Mouse (Mus musculus): ENCODE measurements around the gene Kcnj12. TPM values are rescaled to one million over a fixed set of nuclear protein-coding genes. Genes with fewer than 3 reads are reported as not detected.

Kcnj12 gene
- polyA plus RNA-seq, 1 experiment = 12.5 TPM

GRCm38 (mm10) chr11:61031137-61031536, 8.8 kb downstream of the Kcnj12 start:
- H3K79me2 ChIP-seq (ENCODE audit: control insufficient read depth, insufficient read depth) = no peaks in the 10 kb centered on the region
- TF ChIP-seq TCF3 (IDR thresholded peaks at IDR 0.05; ENCODE audit: insufficient read length, low read depth) (no peak), POLR2AphosphoS2 (IDR thresholded peaks at IDR 0.05; ENCODE audit: insufficient read length, low read depth) (no peak), TCF12 (IDR thresholded peaks at IDR 0.05; ENCODE audit: insufficient read depth, poor library complexity, severe bottlenecking) (no peak), MYOG (IDR thresholded peaks at IDR 0.05; ENCODE audit: control insufficient read depth in 1 of 3, insufficient read depth in 1 of 3, insufficient read length in 2 of 3, low read depth in 2 of 3) (no peak), MYOD1 (IDR thresholded peaks at IDR 0.05; ENCODE audit: control insufficient read depth in 1 of 3, insufficient read length in 2 of 3, low read depth in 2 of 3) (no peak), MAX (IDR thresholded peaks at IDR 0.05; ENCODE audit: low read depth) (no peak), CEBPB (IDR thresholded peaks at IDR 0.05; ENCODE audit: insufficient read depth, poor library complexity, severe bottlenecking) (no peak), USF1 (IDR thresholded peaks at IDR 0.05; ENCODE audit: low read depth) (no peak), SRF (IDR thresholded peaks at IDR 0.05; ENCODE audit: control insufficient read depth, insufficient read length, low read depth) (no peak), E2F4 (IDR thresholded peaks at IDR 0.05; ENCODE audit: insufficient read depth) (no peak), POLR2A (IDR thresholded peaks at IDR 0.05; ENCODE audit: insufficient read length, low read depth) (no peak), REST (IDR thresholded peaks at IDR 0.05; ENCODE audit: insufficient read depth, insufficient read length) (no peak)
- H3K27me3 ChIP-seq (ENCODE audit: control insufficient read depth, insufficient read depth, insufficient read length) = no peaks in the 10 kb centered on the region
- no peaks in the 10 kb centered on the region for H3K36me3 ChIP-seq (ENCODE audit: control insufficient read depth, insufficient read depth)
- no peak overlapping the region for H3K4me2 ChIP-seq (ENCODE audit: low read depth)
- no peak overlapping the region for H3K4me3 ChIP-seq
- no peak overlapping the region for H3ac ChIP-seq (ENCODE audit: control insufficient read depth, insufficient read length)

- no peaks in the 10 kb centered on the region for H3K36me3 ChIP-seq (ENCODE audit: control insufficient read depth, insufficient read depth)
- no peak for TF ChIP-seq MYOD1 (IDR thresholded peaks at IDR 0.05; ENCODE audit: control insufficient read depth in 1 of 3, insufficient read length in 2 of 3, low read depth in 2 of 3)
- no peak for TF ChIP-seq MYOG (IDR thresholded peaks at IDR 0.05; ENCODE audit: control insufficient read depth in 1 of 3, insufficient read depth in 1 of 3, insufficient read length in 2 of 3, low read depth in 2 of 3)
- TF ChIP-seq CEBPB (IDR thresholded peaks at IDR 0.05; ENCODE audit: insufficient read depth, poor library complexity, severe bottlenecking) = no peak
- no peak for TF ChIP-seq SRF (IDR thresholded peaks at IDR 0.05; ENCODE audit: control insufficient read depth, insufficient read length, low read depth)
- TF ChIP-seq REST (IDR thresholded peaks at IDR 0.05; ENCODE audit: insufficient read depth, insufficient read length) = no peak
- no peak for TF ChIP-seq POLR2A (IDR thresholded peaks at IDR 0.05; ENCODE audit: insufficient read length, low read depth)
- TF ChIP-seq POLR2AphosphoS2 (IDR thresholded peaks at IDR 0.05; ENCODE audit: insufficient read length, low read depth) = no peak
- no peak overlapping the region for H3ac ChIP-seq (ENCODE audit: control insufficient read depth, insufficient read length)
- H3K4me2 ChIP-seq (ENCODE audit: low read depth) = no peak overlapping the region
- no peaks in the 10 kb centered on the region for H3K27me3 ChIP-seq (ENCODE audit: control insufficient read depth, insufficient read depth, insufficient read length)
- no peak overlapping the region for H3K4me3 ChIP-seq
- no peaks in the 10 kb centered on the region for H3K79me2 ChIP-seq (ENCODE audit: control insufficient read depth, insufficient read depth)
Observed at GRCm38 (mm10) chr11:61031658-61032445, 9.5 kb downstream of the Kcnj12 start.

GRCm38 (mm10) chr11:61032481-61032880, 10.1 kb downstream of the Kcnj12 start:
- no peak overlapping the region for H3ac ChIP-seq (ENCODE audit: control insufficient read depth, insufficient read length)
- no peak overlapping the region for H3K4me2 ChIP-seq (ENCODE audit: low read depth)
- H3K4me3 ChIP-seq = no peak overlapping the region
- no peaks in the 10 kb centered on the region for H3K36me3 ChIP-seq (ENCODE audit: control insufficient read depth, insufficient read depth)
- no peaks in the 10 kb centered on the region for H3K79me2 ChIP-seq (ENCODE audit: control insufficient read depth, insufficient read depth)
- H3K27me3 ChIP-seq (ENCODE audit: control insufficient read depth, insufficient read depth, insufficient read length) = no peaks in the 10 kb centered on the region
- TF ChIP-seq CEBPB (IDR thresholded peaks at IDR 0.05; ENCODE audit: insufficient read depth, poor library complexity, severe bottlenecking) (no peak), SRF (IDR thresholded peaks at IDR 0.05; ENCODE audit: control insufficient read depth, insufficient read length, low read depth) (no peak), MYOD1 (IDR thresholded peaks at IDR 0.05; ENCODE audit: control insufficient read depth in 1 of 3, insufficient read length in 2 of 3, low read depth in 2 of 3) (no peak), MAX (IDR thresholded peaks at IDR 0.05; ENCODE audit: low read depth) (no peak), E2F4 (IDR thresholded peaks at IDR 0.05; ENCODE audit: insufficient read depth) (no peak), TCF12 (IDR thresholded peaks at IDR 0.05; ENCODE audit: insufficient read depth, poor library complexity, severe bottlenecking) (no peak), POLR2AphosphoS2 (IDR thresholded peaks at IDR 0.05; ENCODE audit: insufficient read length, low read depth) (no peak), MYOG (IDR thresholded peaks at IDR 0.05; ENCODE audit: control insufficient read depth in 1 of 3, insufficient read depth in 1 of 3, insufficient read length in 2 of 3, low read depth in 2 of 3) (no peak), POLR2A (IDR thresholded peaks at IDR 0.05; ENCODE audit: insufficient read length, low read depth) (no peak), USF1 (IDR thresholded peaks at IDR 0.05; ENCODE audit: low read depth) (no peak), REST (IDR thresholded peaks at IDR 0.05; ENCODE audit: insufficient read depth, insufficient read length) (no peak), TCF3 (IDR thresholded peaks at IDR 0.05; ENCODE audit: insufficient read length, low read depth) (no peak)

- TF ChIP-seq MYOG (IDR thresholded peaks at IDR 0.05; ENCODE audit: control insufficient read depth in 1 of 3, insufficient read depth in 1 of 3, insufficient read length in 2 of 3, low read depth in 2 of 3) (peak in 2 of 3 experiments; percentile 63 to 67), TCF12 (IDR thresholded peaks at IDR 0.05; ENCODE audit: insufficient read depth, poor library complexity, severe bottlenecking) (peak; percentile 60), USF1 (IDR thresholded peaks at IDR 0.05; ENCODE audit: low read depth) (no peak), MYOD1 (IDR thresholded peaks at IDR 0.05; ENCODE audit: control insufficient read depth in 1 of 3, insufficient read length in 2 of 3, low read depth in 2 of 3) (peak in 2 of 3 experiments; percentile 5 to 33)
- no peaks in the 10 kb centered on the region for H3K27me3 ChIP-seq (ENCODE audit: control insufficient read depth, insufficient read depth, insufficient read length)
- H3K79me2 ChIP-seq (ENCODE audit: control insufficient read depth, insufficient read depth) = no peaks in the 10 kb centered on the region
- no peak overlapping the region for H3K4me2 ChIP-seq (ENCODE audit: low read depth)
- H3K4me3 ChIP-seq = no peak overlapping the region
- no peaks in the 10 kb centered on the region for H3K36me3 ChIP-seq (ENCODE audit: control insufficient read depth, insufficient read depth)
- H3ac ChIP-seq (ENCODE audit: control insufficient read depth, insufficient read length) = no peak overlapping the region
Observed at GRCm38 (mm10) chr11:61033160-61033559, 10.8 kb downstream of the Kcnj12 start.
